Mouse (Mus musculus): ENCODE measurements around the gene Slc34a2. TPM values are rescaled to one million over a fixed set of nuclear protein-coding genes. Genes with fewer than 3 reads are reported as not detected.

The Slc34a2 gene
- polyA plus RNA-seq (2012; rRNA removed; ENCODE audit: low replicate concordance) = 0.23 and 0.62 TPM in 2 replicates

GRCm38 (mm10) chr5:53037781-53038180, at the start of gene Slc34a2:
TSS of gene Slc34a2 (plus strand) at chr5:53038081.

Other genes with a start within 250 kb of the Slc34a2 start
- gene Anapc4, start 204.1 kb upstream of the Slc34a2 start, polyA plus RNA-seq (2012; rRNA removed; ENCODE audit: low replicate concordance) = 9.5 and 29.5 TPM in 2 replicates
- 0.39 and 3.6 TPM in 2 replicates for gene Sel1l3, start 175.8 kb downstream of the Slc34a2 start, polyA plus RNA-seq (2012; rRNA removed; ENCODE audit: low replicate concordance)
- 45.5 and 87.6 TPM in 2 replicates for gene Smim20, start 229.0 kb downstream of the Slc34a2 start, polyA plus RNA-seq (2012; rRNA removed; ENCODE audit: low replicate concordance)

Measured in mammary gland, adult 2 months (tissue).